Mouse (Mus musculus) megakaryocyte, embryonic 14.5 days (primary cell): Measurements from ENCODE around the gene H2-T3.

ENCODE experiments used
- FLI1 ChIP-seq: IDR thresholded peaks from 2 replicates; pipeline ENCODE4 v1.6.1; 2012; ENCODE audit warnings: low read length, inconsistent platforms, mixed read lengths
- GATA1 ChIP-seq: IDR thresholded peaks from 3 replicates; pipeline ENCODE4 v1.6.1; 2012; ENCODE audit warnings: mixed read lengths, low read length, inconsistent platforms, borderline replicate concordance

DNA sequence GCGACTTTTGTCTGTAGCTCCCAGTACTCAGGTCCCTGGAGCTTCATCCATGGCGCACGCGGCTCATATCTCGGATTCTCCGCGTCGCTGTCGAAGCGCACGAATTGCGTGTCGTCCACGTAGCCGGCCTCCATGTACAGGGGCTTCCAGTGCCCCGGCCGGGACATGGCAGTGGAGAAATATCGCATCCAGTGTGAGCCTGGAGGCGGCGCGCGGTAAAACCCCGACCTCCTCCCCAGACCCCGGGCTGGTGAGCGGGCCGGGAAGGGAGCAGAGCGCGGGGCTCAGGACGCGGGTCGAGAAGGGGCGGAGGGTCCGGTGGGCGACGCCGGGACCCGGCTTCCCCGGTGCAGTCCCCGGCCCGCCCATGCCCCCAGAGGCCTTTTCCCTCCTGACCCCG, 15.8 kb upstream of the H2-T3 start:
- no peak for TF ChIP-seq GATA1
- TF ChIP-seq FLI1: no peak
